Mouse (Mus musculus): ENCODE results near the gene Dbndd1. TPM values are rescaled to one million over a fixed set of nuclear protein-coding genes. Genes with fewer than 3 reads are reported as not detected.
"Not testable (repeated sequence)": the region's sequence is repeated elsewhere in the genome, so short reads cannot be mapped to it uniquely, and the experiment has no call there.

The Dbndd1 gene
- polyA plus RNA-seq, 2 experiments from 2014 or later: 0.46 TPM; not detected in 1

DNA sequence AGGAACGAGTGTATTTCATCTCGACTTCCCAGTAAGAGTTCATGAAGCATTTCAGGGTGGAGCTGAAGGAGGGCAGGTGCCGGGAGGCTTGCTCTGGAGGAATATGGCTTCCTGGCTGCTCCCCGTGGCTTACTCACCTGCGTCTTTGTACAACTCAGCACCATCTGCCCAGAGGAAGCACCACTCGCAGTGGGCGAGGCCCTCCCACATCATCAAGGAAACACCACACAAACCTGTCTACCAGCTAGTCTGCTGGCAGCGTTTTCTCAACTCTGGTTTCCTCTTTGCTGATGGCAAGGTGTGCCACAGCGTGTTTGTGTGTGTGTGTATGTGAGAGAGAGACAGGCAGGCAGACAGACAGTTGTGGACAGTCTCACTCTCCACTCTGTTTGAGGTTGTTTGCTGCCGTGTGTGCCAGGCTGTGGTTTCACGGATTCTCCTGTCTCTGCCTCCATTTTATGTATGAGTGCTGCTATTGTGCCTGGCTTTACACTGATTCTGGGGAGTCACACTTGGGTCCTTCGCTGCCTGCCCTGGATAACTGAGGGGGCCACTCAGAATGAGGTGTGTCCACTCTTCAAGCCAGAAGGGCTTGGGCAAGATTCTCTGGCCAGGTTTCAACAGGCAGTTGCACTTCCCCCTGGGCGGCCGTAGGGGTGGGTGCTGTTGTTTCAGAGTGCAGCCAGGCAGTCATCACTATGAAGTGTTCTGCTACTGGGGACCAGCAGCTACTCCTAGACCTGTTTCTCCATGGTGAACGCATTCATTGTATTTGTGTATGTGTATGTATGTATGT, 23.8 kb downstream of the Dbndd1 start:
- no peak for ATAC-seq

DNA sequence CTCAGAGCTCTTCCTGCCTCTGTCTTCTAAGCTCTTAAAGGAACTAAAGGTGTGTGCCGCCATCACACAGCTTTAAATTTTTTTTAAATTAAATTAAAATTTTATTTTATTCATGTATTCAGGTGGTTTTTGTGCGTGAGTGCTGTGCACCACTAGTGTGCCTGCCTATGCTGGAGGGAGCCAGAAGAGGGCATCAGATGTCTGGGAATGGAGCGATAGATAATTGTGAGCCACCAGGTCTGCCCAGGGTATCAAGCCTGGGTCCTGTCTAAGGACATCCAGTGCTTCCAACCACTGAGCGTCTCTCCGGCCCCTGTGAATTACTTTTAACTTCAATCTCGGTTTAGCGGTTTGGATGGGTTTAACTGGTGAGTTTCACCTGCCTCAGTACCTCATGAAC, 32.6 kb downstream of the Dbndd1 start:
- ATAC-seq: no peak

DNA sequence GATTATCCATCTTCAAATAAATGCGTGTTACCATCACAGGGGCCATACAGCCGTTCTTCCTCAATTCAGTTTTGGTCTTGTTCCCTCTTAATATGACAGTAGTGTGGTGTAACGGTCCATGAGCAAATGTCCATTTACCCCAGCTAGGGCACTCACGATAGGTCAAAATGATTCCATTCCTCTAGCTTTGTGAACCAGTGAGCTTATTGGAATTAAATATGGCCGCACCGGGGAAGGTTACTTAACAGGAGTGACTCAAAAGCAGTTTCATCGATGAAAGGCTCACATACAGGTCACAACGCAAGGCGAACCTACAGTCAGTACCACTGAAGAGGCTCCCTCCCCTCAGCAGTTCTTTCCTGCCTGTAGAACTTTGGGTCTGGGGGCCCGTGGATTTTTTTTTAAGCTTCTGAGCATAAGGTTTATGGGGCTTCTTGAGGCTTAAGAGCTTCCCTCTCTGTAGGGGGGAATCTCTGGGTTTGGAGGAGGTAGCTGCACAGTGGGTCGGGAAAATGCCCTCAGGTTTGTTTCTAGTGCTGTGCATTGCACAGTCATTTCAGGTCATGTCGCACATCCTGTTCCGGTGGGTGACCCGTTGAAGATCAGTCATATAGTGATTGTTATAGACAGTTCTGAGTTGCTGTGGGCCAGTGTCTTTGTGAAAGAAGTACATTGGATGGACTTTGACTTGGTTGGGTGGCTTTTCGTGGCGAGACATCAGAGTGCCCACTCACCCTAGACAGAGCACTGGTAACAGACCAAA, 36.6 kb downstream of the Dbndd1 start:
- peak; percentile 76 for ATAC-seq

DNA sequence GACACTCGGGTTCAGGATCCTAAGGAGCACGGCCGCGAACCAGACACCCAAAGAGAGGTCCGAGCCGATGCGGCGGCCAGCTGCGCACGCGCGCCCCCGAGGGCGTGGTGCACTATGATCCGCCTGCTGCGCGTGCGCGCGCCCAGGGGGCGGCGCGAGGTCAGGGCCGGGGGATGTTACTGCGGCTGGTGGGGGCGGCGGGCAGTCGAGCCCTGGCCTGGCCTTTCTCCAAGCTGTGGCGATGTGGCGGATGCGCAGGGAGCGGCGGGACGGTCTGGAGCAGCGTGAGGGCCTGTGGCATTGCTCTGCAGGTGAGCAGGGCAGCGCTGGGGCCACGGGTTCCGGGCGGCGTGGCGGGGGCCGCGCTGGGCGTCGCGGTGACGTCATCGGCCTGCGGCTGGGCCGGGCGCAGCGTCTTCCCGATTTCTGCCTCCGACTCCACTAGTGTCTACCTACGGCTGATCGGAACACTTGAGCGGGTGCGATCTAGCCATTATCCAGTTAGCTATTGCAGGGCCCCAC, 37.5 kb downstream of the Dbndd1 start, which contains the start of gene Afg3l1:
TSS of gene Afg3l1 (plus strand) at position 167 of the 522 bp plus-strand sequence.
- peak; percentile 60 for ATAC-seq

DNA sequence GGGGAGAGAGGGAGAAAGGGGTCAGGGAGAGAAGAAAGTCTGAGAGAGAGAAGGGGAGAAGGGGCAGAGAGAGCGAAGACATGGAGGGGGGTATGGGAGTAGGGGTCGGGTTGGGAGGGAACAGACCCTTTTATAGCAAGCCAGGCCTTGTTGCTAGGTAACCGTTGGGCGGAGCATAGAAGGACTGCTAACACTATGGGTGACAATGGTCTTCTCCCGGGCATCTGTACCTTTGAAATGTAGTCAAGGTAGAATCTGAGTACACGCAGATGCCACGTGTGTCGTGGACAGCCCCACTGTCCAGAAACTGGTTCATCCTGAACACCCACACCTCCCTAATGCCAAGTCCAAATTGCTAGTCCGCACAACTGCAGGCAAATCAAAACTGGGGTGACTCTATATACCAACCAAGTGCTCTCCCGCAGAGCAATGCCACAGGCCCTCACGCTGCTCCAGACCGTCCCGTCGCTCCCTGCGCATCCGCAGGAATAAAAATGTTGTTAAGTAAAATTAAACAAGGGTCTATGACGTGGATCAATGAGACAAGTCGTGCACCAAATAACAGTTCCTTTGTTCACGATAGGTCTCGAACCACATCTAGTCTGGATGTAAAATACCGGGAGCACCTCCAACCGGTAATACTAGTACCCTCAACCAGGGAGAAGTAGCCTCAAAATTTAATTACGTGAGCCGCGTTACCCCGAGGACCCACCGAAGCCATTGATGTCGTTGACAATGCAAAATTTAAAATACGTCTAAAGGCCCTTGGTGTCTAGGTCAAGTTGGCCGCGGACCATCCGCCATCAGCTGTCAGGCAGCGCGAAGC, 38.1 kb downstream of the Dbndd1 start:
- ATAC-seq: peak; percentile 19

- not testable (repeated sequence) for ATAC-seq
Measured at GRCm38 (mm10) chr8:123474549-123474948, 40.7 kb downstream of the Dbndd1 start.

- ATAC-seq: not testable (repeated sequence)
Measured at GRCm38 (mm10) chr8:123472991-123473390, 42.3 kb downstream of the Dbndd1 start.

- no peak for ATAC-seq
Measured at GRCm38 (mm10) chr8:123467476-123467875, 47.8 kb downstream of the Dbndd1 start.

DNA sequence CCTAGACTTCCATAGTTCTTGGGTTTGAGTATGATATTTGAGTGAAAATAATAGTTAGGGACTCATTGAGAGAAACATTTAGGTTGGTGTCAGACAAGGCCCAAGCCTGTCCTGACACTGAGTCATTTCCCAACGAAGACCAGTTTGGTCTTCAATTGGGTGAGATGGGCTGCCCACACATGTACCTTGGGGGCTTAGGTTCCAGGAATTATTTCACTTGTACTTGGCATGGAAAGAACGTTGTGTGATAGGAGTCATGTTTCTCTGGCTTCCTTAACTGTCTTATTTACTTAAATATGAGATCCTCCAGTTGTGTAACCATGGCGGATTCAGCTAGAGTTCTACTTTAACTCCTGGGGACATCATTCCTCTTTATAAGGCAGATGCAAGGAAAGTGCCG, 51.6 kb downstream of the Dbndd1 start:
- ATAC-seq: no peak

Other genes starting within 250 kb of the Dbndd1 start
- gene Fanca, start 196.9 kb downstream of the Dbndd1 start, polyA plus RNA-seq (2017; shearing (Covaris generic)): 1 to 10 TPM; 4.2 to 5.3 TPM
- not detected for gene Spire2, start 182.8 kb downstream of the Dbndd1 start, polyA plus RNA-seq (2017; shearing (Covaris generic))
- gene Tcf25, start 141.7 kb downstream of the Dbndd1 start, polyA plus RNA-seq (2017; shearing (Covaris generic)): 10 to 100 TPM; 84.9 to 92.3 TPM
- gene Mc1r, start 108.4 kb downstream of the Dbndd1 start, polyA plus RNA-seq (2017; shearing (Covaris generic)): not detected
- under 1 TPM; 0.53 to 0.68 TPM for gene Tubb3, start 104.0 kb downstream of the Dbndd1 start, polyA plus RNA-seq (2017; shearing (Covaris generic))
- 10 to 100 TPM in 1 of 2 experiments, 1 to 10 TPM in 1; 5.6 to 11.1 TPM for gene Def8, start 91.9 kb downstream of the Dbndd1 start, polyA plus RNA-seq (2017; shearing (Covaris generic))
- gene Afg3l1, start 37.6 kb downstream of the Dbndd1 start, polyA plus RNA-seq (2017; shearing (Covaris generic)): 10 to 100 TPM; 31.5 to 36.9 TPM
- 1 to 10 TPM; 4.9 to 8.4 TPM for gene Gas8, start 3.4 kb upstream of the Dbndd1 start, polyA plus RNA-seq (2017; shearing (Covaris generic))
- gene Rhou, start 138.5 kb upstream of the Dbndd1 start, polyA plus RNA-seq (2017; shearing (Covaris generic)): not detected